Mouse (Mus musculus) left cerebral cortex, adult 8-10 months (tissue): Measurements from ENCODE around the gene Csf1. TPM values are rescaled to one million over a fixed set of nuclear protein-coding genes. Genes with fewer than 3 reads are reported as not detected.
"Not testable (repeated sequence)": the region's sequence is repeated elsewhere in the genome, so short reads cannot be mapped to it uniquely, and the experiment has no call there.

Source experiments
- DNase-seq, 2 experiments: peaks; one replicate each; pipeline ENCODE4 v3.0.0; 2022; ENCODE audit warnings: low spot score in 2 of 2
- total RNA-seq, 4 experiments: library from RNA; stranded (reverse); gene quantifications; 2 replicates each; pipeline ENCODE4 v1.2.4; 2022

Gene Csf1
- total RNA-seq, 4 experiments from 2014 or later = 18.6 to 34.2 (median 26.6) TPM

DNA sequence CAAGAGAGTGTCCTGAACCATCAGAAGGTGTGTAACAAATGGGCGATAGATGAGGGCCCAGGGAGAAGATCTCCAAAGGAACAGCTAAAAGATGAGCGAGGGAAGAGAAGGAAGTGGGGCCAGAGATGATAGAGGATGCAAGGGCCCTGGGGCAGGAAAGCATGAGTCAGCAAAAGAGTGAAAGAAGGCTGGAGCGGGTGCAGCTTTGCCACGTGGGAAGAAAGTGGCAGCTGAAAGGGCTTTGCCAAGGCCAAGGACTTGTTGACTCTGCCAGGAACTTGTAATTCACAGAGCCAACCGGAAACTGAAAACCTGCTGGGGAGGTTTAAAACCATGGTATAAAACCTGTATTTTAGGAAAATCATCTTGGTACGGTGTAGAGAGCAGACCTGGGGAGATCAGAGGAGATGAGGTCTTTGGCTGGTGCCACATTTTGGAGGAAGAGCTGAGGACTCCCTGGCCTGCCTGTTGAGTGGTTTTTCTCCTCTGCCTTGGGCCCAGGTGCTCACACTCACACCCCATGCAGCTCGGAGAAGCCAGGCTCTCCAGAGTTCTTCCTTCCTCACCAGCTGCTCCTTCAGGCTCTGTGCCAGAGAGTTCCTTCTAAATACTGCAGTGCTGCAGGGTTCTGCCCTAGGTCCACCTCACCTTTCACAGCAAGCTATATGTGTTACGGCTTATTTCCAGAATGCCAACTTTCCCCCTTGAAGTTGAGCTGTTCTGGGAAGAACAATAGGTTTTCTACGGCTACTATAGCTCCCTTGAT lies 9.3 kb downstream of the Csf1 start:
- no peak for DNase-seq

DNA sequence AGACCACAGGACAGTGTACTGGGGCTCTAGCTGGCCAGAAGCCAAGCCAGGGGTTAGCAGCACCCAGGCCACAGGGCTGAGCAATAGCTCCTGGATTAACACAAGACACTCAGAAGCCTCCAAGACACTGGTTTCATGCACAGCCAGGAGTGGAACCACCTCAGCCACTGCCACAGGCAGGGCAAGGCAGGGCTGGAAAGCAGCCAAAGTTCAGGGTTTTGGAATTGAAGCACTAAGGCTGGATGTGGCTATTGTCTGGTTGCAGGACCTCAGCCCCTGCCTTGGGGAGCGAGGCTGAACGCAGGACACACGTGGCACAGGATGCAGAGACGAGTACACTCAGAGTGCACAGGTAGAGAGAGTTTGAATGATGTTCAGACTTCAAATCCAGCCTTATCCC lies 10.8 kb downstream of the Csf1 start:
- DNase-seq = no peak

DNA sequence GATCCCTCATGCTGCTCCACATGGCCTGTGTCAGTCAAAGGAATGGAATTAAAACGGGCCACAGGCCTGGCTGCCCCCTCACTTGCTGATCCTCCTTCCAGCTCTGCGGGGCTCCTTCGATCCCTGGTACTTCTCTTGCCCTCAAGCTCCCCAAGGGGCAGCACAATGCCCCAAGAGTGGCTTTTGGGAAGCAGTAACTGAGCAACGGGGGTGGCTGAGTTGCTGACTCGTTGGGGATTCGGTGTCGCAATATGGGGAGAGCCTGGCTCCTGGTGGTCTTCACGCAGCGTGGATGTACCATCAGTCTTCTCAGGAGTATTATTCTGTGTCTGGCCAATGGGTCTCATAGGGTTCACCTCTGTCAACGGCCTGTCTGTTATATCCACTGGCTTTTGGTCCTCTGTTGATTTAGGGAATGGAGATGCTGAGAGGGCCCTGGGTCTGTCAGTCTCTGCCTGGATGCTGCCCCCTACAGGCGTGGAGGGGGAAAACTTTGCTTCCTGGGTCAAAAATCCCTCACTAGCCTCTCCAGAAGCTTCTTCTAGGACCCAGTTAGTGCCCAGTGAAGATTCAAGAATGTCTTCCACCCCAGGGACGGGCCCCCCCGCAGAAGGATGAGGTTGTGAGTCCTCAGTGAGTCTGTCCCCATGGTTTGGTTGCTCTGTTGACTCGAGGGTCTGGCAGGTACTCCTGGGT lies 11.9 kb downstream of the Csf1 start:
- no peak for DNase-seq

DNA sequence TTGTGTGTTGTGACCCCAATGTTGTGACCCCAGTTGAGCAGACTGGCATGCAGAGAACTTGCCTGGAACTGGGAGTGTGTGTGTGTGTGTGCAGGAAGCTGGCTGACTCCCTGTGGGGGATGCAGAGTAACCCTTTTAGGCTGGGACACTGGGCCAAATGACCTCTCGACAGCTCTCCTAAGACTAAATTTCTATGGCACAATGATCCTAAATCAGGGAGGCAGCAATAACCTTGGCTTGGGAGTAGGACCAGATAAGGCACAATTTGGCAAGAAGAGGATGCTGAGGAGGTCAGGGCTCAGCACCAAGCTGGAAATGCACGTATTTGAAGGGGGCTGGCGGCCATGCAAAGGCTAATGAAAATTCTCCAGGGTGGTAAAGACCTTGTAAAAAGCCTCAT lies 14.2 kb downstream of the Csf1 start:
- no peak for DNase-seq

DNA sequence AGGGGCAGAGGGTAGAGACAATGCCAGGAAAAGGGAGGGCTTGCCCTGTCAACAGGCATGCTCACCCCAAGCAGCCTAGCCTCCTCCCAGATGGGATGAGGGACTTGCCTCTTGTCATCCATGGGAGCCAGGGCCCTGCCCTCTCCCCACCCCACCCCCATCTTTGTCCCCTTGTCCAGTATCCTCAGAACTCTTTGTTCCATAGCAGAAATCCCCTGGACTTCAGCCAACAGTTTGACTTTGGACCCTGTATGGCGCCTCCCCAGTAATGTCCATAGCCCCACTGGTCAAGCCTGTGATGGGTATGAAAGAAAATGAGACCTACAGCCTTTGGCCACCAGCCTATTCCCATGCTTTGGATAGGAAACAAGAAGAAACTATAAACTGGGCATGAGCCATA lies 16.6 kb downstream of the Csf1 start:
- no peak for DNase-seq

DNA sequence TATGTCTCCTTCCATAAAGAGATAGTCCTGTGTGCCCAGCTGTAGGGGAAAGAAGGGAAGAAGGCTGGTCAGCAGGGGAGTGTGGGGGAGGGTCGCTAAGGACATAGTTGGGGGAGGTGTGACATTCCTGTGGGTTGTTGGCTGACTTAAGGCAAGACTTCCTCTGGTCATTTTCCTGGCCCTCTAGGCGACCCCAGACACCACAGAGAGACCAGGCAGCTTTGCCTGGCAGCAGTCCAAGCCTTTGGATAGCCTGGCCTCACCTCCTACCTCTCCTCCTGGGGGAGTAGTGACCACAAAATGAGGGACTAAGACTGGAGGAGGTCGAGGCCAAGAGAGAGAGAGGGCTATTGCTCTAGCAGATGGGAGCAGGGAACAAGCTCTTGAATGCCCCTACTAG lies 17.2 kb downstream of the Csf1 start:
- no peak for DNase-seq

DNA sequence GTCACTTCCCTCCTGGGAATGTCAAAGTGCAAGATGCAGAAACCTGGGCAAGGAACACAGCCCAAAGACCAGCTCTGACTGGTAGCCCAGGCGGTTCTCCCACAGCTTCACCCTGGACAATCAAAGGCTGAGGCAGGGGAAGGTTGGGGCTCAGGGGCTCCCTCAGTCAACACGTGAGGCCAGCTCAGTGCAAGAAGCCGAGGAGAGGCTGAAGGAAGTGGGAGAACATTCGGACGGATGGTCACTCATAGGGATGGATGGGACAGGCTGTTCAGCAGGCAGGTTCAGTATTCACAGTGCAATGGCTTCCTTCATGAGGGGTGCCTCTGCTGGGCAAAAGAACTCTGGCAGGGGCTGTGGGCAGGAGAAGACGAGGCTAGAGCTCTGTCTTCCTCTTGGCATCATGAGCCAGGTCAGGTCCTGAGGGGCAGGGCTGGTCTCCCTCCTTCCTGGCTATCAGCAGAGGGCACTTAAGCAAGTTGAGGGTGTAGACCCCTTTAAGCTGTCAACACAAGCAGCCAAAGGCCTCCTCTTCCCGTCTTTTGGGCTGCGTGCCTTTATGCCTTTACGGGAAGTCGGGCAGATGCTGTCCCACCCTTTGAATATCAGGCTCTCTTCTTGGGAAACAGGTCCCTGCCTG lies 18.1 kb downstream of the Csf1 start:
- DNase-seq = no peak

DNA sequence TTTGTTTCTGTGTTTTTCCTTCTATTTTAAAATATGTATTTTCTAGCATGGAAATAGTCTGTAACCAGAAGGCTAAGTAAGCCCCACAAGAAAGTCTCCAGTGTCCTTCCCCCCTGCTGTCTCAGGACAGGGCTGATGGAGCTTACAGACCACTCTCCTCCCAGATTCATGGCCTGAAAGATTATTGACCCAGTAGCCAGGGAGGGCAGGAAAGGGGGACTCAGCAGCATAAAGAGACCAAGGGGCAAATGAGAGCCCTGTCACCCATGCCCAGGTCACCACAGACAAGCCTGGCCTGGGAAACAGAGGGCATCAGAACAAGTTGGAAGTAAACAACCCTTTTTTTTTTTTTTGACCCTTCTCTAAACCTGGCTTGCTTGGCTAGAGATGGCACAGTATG lies 18.9 kb downstream of the Csf1 start:
- no peak for DNase-seq

DNA sequence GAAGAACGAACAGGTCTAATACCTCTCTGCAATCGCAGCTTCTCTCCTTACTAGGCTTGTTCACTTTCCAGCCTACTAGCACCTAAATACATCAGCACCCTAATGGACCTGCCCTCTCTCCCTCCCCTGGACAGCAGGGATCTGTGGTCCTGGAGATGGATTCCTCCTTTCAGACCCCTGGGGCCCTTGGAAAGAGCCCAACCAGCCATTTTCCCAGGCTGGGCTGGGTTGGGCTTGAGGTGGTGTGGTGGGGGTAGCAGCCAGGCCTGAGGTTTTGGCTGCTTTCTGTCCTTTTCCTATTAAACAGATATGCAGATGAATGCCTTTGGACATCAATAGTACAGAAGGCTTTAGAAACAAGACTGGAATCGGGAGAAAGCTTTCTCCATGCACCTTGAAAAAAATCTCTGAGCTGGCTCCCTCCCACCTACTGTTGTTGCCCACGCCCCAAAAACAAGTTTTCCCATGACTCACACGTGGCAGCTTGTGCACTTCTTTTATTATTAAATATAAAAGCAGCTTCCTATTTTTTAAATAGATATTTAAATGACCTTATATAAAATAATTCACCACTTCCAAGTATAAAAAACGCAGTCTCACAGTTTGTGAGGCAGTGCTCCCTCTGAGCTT lies 19.6 kb downstream of the Csf1 start:
- DNase-seq = no peak

DNA sequence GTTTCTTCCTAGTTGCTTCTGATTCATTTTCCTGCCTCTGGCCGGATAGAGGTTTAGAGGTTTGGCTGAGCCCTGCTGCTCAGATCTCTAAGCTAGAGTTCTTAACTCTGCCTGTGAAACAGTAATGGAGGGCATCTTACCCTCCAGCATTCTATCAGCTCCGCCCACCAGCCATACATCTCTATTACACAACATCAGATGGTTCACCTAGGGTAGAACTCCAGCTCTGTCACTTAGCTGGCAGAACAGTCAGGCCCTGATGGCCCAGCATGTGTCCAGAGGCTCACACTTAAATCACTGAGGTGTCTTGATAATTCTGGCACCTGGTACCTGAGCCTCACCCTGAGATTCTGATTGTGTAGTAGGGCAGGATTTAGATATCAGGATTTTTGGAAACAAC lies 20.3 kb downstream of the Csf1 start:
- no peak for DNase-seq

DNA sequence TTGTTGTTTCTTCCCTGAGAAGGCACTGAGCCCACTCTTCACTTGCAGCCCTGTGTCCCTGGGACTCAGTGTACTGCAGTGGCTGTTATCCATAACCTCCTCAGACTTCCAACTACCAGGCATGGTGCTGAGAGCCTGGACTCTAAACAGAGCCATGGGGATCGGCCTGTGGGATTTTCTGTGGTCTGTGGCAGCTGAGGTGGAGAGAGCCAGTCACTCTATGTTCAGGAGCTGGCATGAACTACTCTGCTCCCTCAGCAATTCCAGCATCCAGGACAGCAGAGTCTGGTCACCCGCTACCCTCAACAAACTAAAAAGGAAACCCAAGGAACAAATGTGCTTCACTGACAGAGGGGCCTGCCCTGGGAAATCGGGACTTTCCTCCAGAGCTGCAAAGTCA lies 20.8 kb downstream of the Csf1 start:
- no peak for DNase-seq

DNA sequence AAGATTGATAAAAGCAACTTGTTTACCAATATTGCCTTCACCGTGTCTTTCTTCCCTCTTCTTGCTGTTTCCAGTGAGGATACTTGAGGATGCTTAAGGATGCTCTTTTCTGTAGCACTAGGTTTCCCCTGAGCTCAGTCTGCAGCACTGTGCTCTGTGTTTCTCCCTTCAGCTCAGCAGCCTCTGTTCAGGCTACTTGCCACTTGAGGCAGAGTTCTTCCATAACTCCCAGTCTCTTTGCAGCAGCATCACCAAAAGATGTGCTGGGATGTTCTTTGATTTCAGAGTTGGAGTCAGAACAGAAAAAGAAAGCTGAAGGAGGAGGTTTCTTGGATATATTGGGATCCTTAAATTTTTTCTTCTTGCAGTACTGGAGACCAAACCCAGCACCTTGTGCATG lies 21.6 kb downstream of the Csf1 start:
- no peak for DNase-seq

DNA sequence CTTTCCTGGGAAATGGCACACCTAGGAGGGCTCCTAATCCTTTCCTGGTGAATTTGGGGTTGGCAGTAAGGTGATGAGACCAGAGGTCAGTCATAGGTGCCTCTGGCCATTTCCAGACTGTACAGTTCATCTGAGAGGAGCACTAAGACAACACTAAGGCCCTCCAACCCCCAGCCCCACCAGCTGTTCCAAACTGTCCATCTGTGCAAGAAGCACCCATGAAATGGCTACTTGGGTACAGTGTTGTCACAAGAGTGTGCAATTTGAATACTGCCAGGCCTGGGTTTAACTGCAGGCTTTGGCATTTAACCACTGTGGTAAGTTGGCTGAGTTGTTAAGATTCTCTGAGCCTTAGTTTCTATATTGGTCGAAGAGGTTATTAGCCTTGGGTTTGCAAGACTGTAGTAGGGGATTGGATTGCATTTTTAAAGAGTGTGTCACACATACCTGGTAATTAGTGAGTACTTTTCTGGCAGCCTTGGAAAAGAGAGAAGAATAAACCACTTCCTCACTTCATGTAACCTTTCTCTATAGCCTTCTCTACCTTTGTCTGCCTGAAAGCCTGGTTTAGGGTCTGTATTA lies 22.6 kb downstream of the Csf1 start:
- DNase-seq = no peak

DNA sequence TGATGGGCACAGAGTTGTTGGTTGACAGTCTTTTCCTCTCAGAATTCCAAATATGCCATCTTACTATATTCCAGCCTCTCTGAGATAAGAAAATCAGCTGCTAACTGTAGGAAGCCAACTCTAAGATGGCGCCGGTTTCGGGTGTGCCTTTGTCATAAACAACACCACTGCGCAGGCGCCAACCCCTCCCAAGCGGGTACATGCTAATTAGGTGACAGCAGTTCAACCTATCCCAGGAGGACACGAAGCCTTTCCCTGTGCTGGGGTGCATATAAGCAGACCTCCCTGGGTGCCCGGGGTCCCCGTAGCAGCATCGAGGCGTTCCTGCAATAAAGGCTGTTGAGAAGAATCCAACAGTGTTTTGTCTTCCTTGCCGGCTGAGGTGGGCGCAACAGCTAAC lies 24.6 kb downstream of the Csf1 start:
- DNase-seq = not testable (repeated sequence)

DNA sequence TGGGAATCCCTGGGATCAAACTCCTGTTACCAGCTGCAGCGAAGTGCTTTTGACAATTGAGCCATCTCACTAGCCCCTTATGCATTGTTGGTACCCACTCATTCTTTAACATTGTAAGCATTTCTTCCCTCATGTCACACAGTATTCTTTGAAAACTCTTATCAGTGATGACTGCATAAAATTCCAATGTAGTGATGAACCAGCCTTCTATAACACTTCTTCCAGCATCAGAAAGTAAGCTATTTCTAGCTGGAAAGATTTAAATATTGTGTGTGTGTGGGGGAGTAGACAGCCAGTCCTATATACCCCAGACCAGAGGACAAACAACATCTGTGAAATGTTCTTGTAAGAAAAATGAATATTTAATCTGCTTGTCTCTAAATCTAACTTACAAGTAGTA lies 26.9 kb downstream of the Csf1 start:
- no peak for DNase-seq

DNA sequence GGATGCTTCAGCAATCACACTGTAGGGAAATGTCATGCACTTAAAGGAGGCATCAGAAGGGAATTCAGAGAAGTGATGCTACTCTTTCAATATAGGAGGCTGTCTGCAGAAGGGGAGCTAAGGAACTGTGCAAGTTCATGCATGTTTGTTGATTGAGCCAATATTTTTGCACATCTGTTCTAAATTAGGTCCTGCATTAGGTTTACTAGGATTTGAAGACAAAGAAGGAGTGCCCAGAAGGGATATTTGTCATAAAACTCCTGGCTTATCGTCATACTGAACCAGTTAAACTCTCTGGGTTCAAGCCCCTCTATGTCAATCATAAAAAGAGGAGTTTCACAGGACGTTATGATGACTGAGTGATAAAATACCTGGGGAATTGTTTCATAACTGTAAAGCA lies 30.0 kb downstream of the Csf1 start:
- DNase-seq = no peak

DNA sequence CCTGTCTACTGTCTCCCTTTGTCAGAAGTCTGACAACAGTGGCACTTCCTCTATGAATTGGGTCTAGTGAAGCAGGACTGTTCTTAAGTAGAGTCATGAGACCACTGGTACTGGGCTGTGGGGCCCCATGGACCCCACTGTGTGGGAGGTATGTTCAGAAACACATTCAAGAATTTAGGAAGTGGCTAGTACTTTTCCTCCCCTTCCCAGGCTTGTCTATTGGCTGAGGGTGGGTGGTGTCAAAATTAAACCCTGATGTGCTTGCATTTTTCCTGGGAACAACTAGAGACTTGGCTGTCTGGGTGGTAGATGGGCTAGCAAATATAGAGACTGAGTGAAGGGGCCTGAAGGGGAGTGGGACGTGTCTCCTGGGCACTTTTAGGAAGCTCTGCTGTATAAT lies 31.8 kb downstream of the Csf1 start:
- DNase-seq = no peak

DNA sequence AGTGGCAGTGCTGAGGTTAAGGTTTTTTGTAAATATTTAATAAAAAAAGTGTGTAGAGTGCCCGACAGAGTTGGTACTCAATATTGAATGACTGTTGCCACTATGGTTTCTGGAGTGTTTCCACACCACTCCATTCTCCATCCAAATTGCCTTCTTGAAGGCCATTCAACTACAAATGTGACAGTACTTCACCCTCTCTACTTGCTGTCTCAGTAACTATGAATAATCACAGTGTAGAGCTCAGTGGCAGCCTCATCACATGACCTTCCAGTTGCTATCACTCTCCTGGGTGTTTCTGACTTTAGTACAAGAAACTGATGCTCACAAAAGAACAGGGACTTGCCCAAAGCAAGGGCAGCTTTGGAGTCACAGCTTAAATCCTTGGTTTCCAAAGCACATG lies 44.3 kb downstream of the Csf1 start:
- DNase-seq = no peak

DNA sequence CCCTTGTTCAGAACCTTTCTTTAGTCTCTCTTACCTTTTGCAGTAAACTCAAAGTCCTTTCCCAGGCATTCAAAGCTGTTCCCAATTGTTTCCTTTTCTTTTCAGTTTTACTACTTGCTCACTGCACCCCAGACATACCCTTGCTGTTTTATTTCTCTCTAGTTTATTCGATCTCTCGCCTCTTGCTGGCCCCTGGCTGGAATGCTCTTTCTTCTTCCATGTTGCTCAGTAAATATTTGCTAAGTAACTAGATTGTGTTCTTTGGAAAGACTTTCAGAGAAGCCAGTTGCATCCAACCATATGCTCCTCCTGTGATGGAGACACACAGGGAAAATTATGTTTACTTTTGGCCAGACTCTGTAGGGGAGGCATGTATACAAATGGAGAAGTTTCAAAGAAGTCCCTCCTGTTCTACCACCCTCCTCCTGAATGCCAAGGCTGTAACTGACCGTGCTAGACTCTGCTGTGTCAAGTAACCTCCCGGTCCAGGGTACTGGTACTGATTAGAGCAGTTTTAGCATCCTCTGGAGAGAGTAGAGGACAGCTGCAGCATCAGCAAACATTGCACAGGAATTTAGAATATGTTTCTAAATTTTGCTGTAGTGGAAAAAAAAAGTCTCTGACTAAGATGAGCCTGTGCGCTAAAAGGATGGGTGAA lies 45.9 kb downstream of the Csf1 start:
- DNase-seq = no peak

DNA sequence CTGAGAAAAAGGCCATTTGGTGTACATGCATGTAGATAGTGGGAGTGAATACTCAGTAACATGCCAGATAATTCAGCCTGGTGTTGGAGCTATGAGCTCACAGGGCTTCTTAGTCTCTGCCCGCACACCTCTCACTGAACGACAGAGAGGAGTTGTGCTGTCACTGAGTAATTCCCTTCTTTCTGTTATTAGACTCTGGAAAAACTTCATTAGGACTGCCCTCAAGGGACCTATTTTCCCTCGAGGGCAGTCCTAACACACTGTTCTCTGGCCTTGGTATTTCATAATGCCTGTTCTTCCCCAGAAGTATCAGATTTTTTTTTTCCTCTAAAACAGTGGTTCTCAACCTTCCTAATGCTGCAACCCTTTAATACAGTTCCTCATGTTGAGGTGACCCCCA lies 48.2 kb downstream of the Csf1 start:
- DNase-seq = no peak

DNA sequence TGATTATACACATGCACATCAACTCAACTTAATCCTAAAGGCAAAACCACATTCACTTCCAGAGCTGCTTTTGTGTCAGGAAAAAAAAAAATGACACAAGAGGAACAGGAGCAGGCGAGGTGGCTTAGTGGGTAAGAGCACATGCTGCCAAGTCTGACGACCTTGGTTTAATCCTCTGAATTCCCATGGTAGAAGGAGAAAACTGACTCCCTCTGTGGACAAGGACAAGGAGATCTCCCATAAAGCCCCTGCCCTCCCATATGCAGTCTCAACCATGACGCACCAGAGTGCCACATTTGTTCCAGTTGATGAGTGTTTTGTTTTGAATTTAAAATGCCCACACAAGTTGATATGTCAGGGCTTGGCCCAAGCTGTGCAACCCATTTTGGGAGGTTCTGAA lies 51.1 kb downstream of the Csf1 start:
- DNase-seq = no peak
